Mouse (Mus musculus): ENCODE results near the gene Abca3.
"Not testable (repeated sequence)": the region's sequence is repeated elsewhere in the genome, so short reads cannot be mapped to it uniquely, and the experiment has no call there.

Gene Abca3

DNA sequence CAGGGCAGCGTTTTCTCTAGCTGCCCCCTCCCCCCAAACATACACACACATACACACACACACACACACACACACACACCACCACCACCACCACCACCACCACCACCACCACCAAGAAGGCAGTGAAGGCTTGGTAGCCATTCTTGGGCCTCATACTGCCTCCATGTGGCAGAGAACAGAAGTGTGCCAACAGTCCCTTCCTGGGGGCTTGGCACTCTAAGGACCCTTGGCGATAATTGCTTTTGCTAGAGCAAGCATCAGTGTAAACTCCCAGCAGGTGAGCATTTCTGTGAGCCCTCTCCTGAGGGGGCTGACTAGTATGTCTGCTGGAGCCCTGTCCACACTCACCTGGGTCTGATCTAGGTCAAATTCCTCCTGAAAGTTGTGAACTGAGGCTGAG, 89.4 kb downstream of the Abca3 start:
- no peak for DNase-seq (ENCODE audit: low spot score)

DNA sequence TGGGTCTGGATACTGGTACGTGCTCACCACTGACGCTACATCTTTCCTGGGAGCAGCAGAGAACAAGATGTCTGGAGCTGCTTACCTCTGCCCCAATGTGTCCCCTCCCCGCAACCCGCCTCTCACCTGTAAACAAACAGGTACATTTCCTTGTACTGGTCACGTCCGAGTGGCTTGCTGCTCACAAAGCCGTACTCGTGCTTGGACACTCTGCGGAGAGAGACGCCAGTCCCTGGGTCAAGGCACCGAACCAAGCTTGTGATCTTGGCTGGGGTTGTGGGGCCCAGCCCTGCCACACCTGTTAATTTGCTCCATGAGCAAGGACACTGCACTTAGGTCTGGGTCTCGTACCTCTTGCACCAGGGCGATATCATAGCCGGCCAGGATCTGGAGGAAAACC, 90.4 kb downstream of the Abca3 start:
- no peak for DNase-seq (ENCODE audit: low spot score)

DNA sequence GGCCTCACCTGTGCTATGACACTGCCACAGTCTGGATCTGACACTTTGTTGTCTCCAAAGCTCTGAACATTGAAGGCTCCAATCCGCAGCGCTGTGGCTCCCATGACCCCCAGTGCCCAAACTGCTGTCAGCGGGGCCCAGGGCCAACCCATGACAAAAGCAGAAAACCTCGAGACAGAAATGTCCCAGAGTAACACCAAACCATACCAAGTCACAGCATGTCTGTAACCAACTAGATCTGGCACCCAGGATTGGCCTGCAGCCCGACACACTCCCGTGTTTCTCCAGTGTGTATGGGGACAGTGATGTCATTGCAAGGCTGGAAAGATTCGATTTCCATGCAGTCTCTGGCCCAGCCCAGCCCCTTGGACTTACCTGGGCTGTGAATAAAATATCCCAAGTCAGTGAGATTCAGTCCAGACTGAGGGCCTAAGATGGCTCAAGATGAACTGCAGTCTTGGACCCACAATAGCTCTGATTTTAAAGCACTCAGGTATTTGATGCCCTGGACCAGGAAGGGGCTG, 90.9 kb downstream of the Abca3 start, which contains the start of gene Dnase1l2:
TSS of gene Dnase1l2 (minus strand) at position 474 of the 524 bp plus-strand sequence.
- DNase-seq (ENCODE audit: low spot score), result no peak

DNA sequence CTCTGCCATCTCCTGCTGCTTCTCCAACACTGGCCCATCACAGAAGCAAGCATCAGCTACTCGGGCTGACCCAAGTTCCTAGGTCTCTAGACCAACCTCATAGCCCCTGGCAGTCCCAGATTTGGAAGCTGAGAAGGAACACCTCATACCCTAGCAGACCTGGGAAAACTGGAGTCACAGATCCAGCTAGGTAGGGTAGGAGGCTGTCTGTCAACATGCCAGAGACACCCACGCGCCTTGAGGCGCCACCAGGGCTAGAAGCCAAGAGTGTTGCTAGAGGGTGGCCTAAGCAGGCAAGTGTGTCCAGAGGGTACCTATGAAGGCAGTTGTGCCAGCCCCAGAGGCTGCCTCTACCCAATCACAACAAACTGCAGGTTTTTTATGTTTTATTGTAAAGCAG, 91.7 kb downstream of the Abca3 start:
- no peak for DNase-seq (ENCODE audit: low spot score)

DNA sequence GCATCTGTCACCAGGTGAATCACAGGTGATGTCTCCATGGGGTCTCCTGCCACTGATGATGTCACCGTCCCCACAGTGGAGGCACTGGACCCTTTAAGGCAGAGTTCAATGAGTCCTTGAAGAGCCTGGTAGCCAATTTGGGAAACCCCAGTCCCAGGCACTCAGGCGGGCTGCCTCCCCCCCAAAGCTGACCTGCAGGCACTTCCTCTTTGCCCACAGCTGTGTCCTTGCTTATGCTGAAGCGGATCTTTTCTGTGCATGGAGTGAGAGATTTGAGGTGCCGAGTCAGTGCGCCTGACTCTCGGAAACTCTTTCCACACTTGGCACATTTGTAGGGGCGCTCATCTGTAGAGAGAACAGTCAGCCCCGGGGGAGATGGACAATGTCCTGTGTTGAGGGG, 94.8 kb downstream of the Abca3 start:
- no peak for DNase-seq (ENCODE audit: low spot score)

DNA sequence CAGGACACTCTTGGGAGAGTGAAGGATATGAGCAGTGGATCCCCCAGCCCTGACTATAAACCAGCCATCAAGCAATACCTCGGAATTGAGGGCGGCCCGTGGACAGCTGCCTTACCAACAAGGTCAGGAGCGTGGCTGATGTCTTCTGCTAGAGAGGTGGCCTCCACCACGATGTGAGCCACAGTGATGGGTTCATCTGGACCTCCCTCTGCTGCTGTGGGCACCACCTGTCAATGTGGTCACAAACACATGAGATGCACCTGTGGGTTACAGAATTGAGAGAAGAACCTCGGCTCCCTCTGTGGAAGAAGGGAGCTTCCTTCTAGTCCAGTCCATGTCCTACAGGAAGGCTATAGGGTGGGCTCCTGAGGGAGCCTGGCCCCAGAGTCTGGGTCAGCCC, 97.8 kb downstream of the Abca3 start:
- no peak for DNase-seq (ENCODE audit: low spot score)

DNA sequence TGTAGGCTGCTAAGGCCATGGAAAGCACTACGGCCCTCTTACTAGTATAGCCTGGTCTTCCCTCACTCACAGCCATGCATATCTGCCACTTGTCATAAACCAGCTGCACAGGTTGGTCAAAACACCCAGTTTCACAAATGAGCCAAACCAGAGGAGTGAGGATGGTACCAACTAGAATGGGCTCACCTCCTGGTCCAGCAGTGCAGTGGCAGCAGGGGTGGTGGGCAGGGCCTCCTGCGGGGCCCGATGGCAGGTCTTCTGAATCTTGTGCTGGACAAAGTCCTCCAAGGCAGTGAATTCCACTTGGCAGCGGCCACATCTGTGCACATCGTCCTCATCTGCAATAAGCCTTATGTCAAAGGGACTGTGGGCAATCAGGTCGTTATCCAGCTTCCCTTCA, 99.5 kb downstream of the Abca3 start:
- no peak for DNase-seq (ENCODE audit: low spot score)

DNA sequence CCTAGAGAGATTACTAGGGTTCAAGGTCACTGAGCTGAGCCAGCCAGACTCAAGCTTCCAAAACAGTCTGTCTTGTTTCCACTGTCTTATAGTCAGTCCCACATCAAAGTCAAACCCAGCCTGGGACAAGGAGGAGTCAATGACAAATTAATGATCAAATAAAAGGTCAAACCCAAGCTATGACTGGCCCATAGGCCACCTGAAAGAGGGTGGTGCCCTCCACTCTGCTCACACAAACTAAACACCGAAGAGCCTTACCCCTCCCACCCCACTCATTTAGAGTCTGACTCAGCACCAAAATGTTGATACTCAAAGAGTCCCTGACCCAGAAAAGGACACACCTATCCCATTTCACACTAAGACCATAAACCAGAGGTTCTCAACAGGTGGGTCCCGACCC, 101.6 kb downstream of the Abca3 start:
- peak; percentile 32 for DNase-seq (ENCODE audit: low spot score)

DNA sequence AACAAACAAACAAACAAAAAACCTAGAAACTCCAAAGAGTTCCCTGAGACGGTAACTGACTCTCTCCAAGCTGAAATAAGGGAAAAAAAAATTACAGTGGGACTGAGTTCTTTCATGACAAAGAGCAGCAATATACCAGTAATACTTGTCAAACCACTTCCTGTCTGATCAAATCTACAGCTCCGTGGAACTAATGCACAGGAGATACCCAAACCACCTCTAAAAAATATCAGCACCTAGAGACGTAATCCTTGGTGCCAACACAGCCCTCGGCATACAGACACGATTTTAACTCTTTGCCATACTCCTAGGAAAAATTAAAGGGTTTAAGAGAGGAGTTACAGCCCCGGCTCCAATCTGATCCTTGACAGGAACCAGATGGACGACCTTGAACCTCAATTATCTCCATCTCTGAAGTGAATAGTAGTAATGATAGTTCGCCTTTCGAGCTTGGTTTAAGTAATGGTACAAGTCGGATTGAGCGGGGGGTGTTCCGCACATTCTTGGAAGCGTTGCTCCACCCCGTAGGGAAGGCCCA, 102.5 kb downstream of the Abca3 start:
- no peak for DNase-seq (ENCODE audit: low spot score)

DNA sequence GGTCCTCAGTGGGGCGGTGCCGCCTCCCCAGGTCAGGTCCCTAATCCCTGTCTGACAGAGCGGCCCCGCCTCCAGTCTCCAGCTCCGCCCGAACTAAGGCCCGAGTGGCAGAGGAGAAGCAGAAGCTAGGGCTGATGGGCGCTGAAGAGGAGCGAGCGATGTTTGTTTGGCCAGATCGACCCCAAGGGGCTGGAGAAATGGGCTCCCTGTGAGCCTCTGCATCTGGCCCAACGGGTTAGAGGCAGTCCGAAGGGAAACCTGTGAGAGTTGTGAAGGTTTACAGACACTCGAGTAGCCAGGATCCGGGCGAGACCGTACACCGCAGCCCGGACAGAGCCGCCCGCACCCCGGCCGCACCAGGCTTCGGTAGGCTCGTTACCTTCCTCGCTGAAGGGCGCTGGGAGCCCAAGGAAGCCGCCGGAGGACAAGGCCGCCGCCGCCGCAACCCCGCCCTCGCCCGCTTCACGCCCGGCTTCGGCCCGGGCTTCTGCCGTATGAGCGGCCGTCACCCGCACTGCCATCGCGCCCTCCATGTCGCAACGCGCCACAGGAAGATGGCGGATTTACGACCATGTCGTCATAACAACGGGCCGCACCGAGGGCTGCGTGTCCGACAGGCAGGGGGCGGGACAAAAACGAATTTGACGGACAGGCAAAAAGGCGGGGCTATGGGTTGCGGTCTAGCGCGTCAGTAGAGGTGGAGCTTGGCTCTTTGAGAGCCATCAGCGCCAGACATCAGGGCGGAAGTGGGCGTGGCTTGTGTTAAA, 103.2 kb downstream of the Abca3 start:
- peak; percentile 97 for DNase-seq (ENCODE audit: low spot score)

DNA sequence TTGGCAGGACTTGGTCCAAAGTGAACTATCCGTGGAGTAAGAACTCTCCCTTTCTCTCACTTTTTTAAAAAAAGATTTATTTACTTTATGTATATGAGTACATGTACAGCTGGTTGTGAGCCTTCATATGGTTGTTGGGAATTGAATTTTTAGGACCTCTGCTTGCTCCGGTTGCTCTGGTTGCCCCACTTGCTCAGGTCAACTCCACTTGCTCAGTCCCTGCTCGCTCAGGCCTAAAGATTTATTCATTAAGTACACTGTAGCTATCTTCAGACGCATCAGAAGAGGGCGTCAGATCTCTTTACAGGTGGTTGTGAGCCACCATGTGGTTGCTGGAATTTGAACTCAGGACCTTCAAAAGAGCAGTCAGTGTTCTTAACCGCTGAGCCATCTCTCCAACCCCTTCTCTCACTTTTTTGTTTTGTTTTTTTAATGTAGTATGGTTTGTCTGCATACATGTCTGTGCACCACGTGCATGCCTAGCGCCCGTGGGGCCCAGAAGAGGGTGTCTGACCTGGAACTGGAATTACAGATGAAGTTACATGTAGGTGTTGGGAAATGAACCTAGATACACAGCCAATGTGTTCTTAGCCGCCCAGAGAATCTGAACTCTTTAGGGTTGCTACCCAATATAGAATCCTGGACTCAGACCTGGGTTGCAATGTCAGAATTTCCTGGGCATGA, 103.9 kb downstream of the Abca3 start:
- not testable (repeated sequence) for DNase-seq (ENCODE audit: low spot score)

Measured in spleen, adult 12 weeks (tissue).